Mouse (Mus musculus): ENCODE measurements around the gene Efcab9.

- no peak for TF ChIP-seq CTCF (IDR thresholded peaks at IDR 0.05; ENCODE audit: low read depth)
- no peak for TF ChIP-seq EP300 (IDR thresholded peaks at IDR 0.05; ENCODE audit: low read depth)
Observed at GRCm38 (mm10) chr11:32542181-32542580, 10.3 kb upstream of the Efcab9 start.
